12 mouse cellular contexts compared by ENCODE assay signal in the genomic region with DNA sequence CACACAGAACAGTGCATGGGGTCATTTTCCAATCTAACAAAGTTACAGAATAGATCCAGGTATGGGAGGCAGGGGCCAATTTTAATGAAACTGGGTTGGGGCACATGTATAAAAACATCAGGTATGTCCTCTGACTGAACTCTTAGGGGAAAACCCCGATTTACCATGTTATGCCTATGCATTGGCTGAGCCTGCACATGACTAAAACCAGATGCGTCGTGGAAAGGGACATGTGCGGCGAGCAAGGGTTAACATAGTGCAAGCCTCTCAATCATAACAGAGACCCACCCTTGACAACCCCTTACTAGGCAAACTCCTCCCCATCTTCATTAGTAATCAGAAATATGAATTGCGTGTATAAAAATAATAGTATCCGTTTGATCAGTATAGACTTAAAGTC.
"Had no signal": no experiment of that assay in that cellular context is flagged by ENCODE, and none has a peak within 500 bp of the region (broad histone marks: within the 10 kb centered on the region; RNA-seq: fewer than 3 reads in every experiment).

No protein-coding gene starts in this region.

- ATAC-seq: midbrain, embryonic 16.5 days had no signal

- DNase-seq: lung, adult 18-20 months; lung, embryonic 14.5 days; lung, postnatal 10 days; lung, postnatal 4 days; midbrain, embryonic 14.5 days; retina, postnatal 1 day; right cerebral cortex, adult 18-20 months; right cerebral cortex, postnatal 14 days; thymus, adult 2 months; thymus, postnatal 25 days; thymus, postnatal 4 days had no signal
